Mouse (Mus musculus) megakaryocyte progenitor cell, adult 5-6 weeks (primary cell): ENCODE data around the gene Ttc21a. TPM values are rescaled to one million over a fixed set of nuclear protein-coding genes. Genes with fewer than 3 reads are reported as not detected.

Experiments used
- total RNA-seq, 2 experiments: library from RNA; stranded (forward) in 1 of 2; stranded (reverse) in 1 of 2; fragments of 157-497, 149-512 nt in 1 of 2; fragments of 200-1000 nt in 1 of 2; gene quantifications; 2 replicates each; pipeline versions ENCODE4 v1.2.3 to v1.2.4; 2015 to 2017

Ttc21a gene
- total RNA-seq, 2 experiments from 2014 or later = 2.3 to 5.7 TPM

Other genes starting within 250 kb of the Ttc21a start
- not detected in 2 replicates for gene Scn10a, start 218.3 kb upstream of the Ttc21a start, total RNA-seq (2015)
- not detected in 2 replicates for gene Scn10a, start 218.3 kb upstream of the Ttc21a start, total RNA-seq (2017)
- gene Scn11a, start 112.2 kb upstream of the Ttc21a start, total RNA-seq (2015) = not detected in 2 replicates
- not detected in 2 replicates for gene Scn11a, start 112.2 kb upstream of the Ttc21a start, total RNA-seq (2017)
- gene Wdr48, start 42.7 kb upstream of the Ttc21a start, total RNA-seq (2015) = 57.6 and 75.4 TPM in 2 replicates
- 49.1 and 58.6 TPM in 2 replicates for gene Wdr48, start 42.7 kb upstream of the Ttc21a start, total RNA-seq (2017)
- gene Gorasp1, start within 50 bp of the Ttc21a start, total RNA-seq (2015) = 7.9 and 8.7 TPM in 2 replicates
- gene Gorasp1, start within 50 bp of the Ttc21a start, total RNA-seq (2017) = 5.1 and 7.4 TPM in 2 replicates
- 9.0 and 12.3 TPM in 2 replicates for gene Csrnp1, start 47.1 kb downstream of the Ttc21a start, total RNA-seq (2015)
- gene Csrnp1, start 47.1 kb downstream of the Ttc21a start, total RNA-seq (2017) = 13.3 and 18.9 TPM in 2 replicates
- not detected in 2 replicates for gene Xirp1, start 86.0 kb downstream of the Ttc21a start, total RNA-seq (2015)
- gene Xirp1, start 86.0 kb downstream of the Ttc21a start, total RNA-seq (2017) = not detected in 2 replicates
- 10.6 and 11.9 TPM in 2 replicates for gene Cx3cr1, start 132.3 kb downstream of the Ttc21a start, total RNA-seq (2015)
- gene Cx3cr1, start 132.3 kb downstream of the Ttc21a start, total RNA-seq (2017) = 10.8 and 13.9 TPM in 2 replicates
- not detected in 2 replicates for gene Ccr8, start 154.5 kb downstream of the Ttc21a start, total RNA-seq (2015)
- gene Ccr8, start 154.5 kb downstream of the Ttc21a start, total RNA-seq (2017) = not detected in 2 replicates
- gene Slc25a38, start 172.8 kb downstream of the Ttc21a start, total RNA-seq (2015) = 15.8 and 17.1 TPM in 2 replicates
- gene Slc25a38, start 172.8 kb downstream of the Ttc21a start, total RNA-seq (2017) = 16.9 and 19.7 TPM in 2 replicates
- 3,721 and 3,879 TPM in 2 replicates for gene Rpsa, start 190.1 kb downstream of the Ttc21a start, total RNA-seq (2015)
- 5,290 and 6,669 TPM in 2 replicates for gene Rpsa, start 190.1 kb downstream of the Ttc21a start, total RNA-seq (2017)
- not detected in 2 replicates for gene Mobp, start 212.1 kb downstream of the Ttc21a start, total RNA-seq (2015)
- not detected in 2 replicates for gene Mobp, start 212.1 kb downstream of the Ttc21a start, total RNA-seq (2017)